Comparison of ENCODE assay signal across 8 mouse cellular contexts in genomic region chr3:95231298-95232221, GRCm38 (mm10). TPM values are rescaled to one million over a fixed set of nuclear protein-coding genes. Genes with fewer than 3 reads are reported as not detected.
DNase-seq lines count a peak whose midpoint lies in the region; ATAC-seq and TF ChIP-seq lines count a peak whose summit lies in the region.

Mllt11 (minus strand) TSS chr3:95232171.

- H3K36me3 ChIP-seq in ES-Bruce4 (ENCODE audit: control insufficient read depth, insufficient read depth, low read length, poor library complexity, severe bottlenecking): peaks cover 12% of the 10 kb centered on the region
- peaks cover 49% of the 10 kb centered on the region for H3K36me3 ChIP-seq in forebrain, postnatal 0 days (ENCODE audit: insufficient read depth)
- H3K36me3 ChIP-seq in liver, embryonic 14.5 days (replicated peaks; ENCODE audit: control insufficient read depth, insufficient read depth, low read depth): peaks cover 43% of the 10 kb centered on the region
- H3K36me3 ChIP-seq in neural tube, embryonic 12.5 days: peaks cover 50% of the 10 kb centered on the region

- peak within 1 kb of the TSS; percentile 89 for H3K4me2 ChIP-seq in forebrain, postnatal 0 days (ENCODE audit: low read depth)
- H3K4me2 ChIP-seq in liver, embryonic 14.5 days (ENCODE audit: low read depth): peak within 1 kb of the TSS; percentile 95
- peak within 1 kb of the TSS; percentile 87 for H3K4me2 ChIP-seq in neural tube, embryonic 12.5 days (replicated peaks)

- ATAC-seq in forebrain, postnatal 0 days: no peak
- peak; percentile 9; the same call in 1 of the 2 replicates for ATAC-seq in liver, embryonic 14.5 days (ENCODE audit: insufficient read depth)
- no peak for ATAC-seq in neural tube, embryonic 12.5 days (ENCODE audit: low FRiP score, low read depth)
- ATAC-seq in granulocyte monocyte progenitor cell, adult 5-6 weeks (replicated peaks; ENCODE audit: poor library complexity, severe bottlenecking): no peak

- no peak for TF ChIP-seq POLR2A in ES-Bruce4 (IDR thresholded peaks at IDR 0.05; ENCODE audit: insufficient read depth, low read length)

- H3K27ac ChIP-seq in ES-Bruce4 (ENCODE audit: insufficient read depth, low read length): peak within 1 kb of the TSS; percentile 84
- H3K27ac ChIP-seq in forebrain, postnatal 0 days (ENCODE audit: low read depth, low read length): peak within 1 kb of the TSS; percentile 98
- peak within 1 kb of the TSS; percentile 76 for H3K27ac ChIP-seq in liver, embryonic 14.5 days
- H3K27ac ChIP-seq in neural tube, embryonic 12.5 days: no peak within 1 kb of the TSS

- peaks cover 6% of the 10 kb centered on the region for H3K4me1 ChIP-seq in ES-Bruce4 (ENCODE audit: control insufficient read depth, insufficient read depth, low read length)
- peaks cover 10% of the 10 kb centered on the region for H3K4me1 ChIP-seq in forebrain, postnatal 0 days (ENCODE audit: insufficient read depth)
- peaks cover 22 to 26% of the 10 kb centered on the region in 2 experiments for H3K4me1 ChIP-seq in liver, embryonic 14.5 days (replicated peaks; ENCODE audit: control insufficient read depth in 2 of 2, insufficient read depth in 2 of 2, low read length in 1 of 2)
- H3K4me1 ChIP-seq in neural tube, embryonic 12.5 days: peaks cover 31% of the 10 kb centered on the region

- peak; percentile 50 to 54 for DNase-seq in B cell, adult 2 months
- DNase-seq in forebrain, postnatal 0 days: no peak
- DNase-seq in kidney, adult 9 months: peak; percentile 60
- no peak for DNase-seq in liver, embryonic 14.5 days (ENCODE audit: low read depth in 3 of 3, low spot score in 3 of 3)
- no peak for DNase-seq in cerebellum, adult 11-12 months

- TF ChIP-seq CTCF in ES-Bruce4 (IDR thresholded peaks at IDR 0.05; ENCODE audit: low read depth, low read length): no peak
- TF ChIP-seq CTCF in forebrain, postnatal 0 days (IDR thresholded peaks at IDR 0.05; ENCODE audit: low read depth): no peak
- TF ChIP-seq CTCF in liver, embryonic 14.5 days (IDR thresholded peaks at IDR 0.05; ENCODE audit: low read depth): no peak

- H3K9me3 ChIP-seq in ES-Bruce4 (replicated peaks; ENCODE audit: control insufficient read depth, insufficient read depth, low read length, poor library complexity, severe bottlenecking): no peaks in the 10 kb centered on the region
- H3K9me3 ChIP-seq in forebrain, postnatal 0 days (ENCODE audit: low read length): no peaks in the 10 kb centered on the region
- no peaks in the 10 kb centered on the region for H3K9me3 ChIP-seq in liver, embryonic 14.5 days (ENCODE audit: control insufficient read depth, low read length)
- H3K9me3 ChIP-seq in neural tube, embryonic 12.5 days: no peaks in the 10 kb centered on the region

- peak within 1 kb of the TSS; percentile 52 for H3K4me3 ChIP-seq in ES-Bruce4 (ENCODE audit: low read depth, low read length)
- H3K4me3 ChIP-seq in forebrain, postnatal 0 days (ENCODE audit: low read depth, low read length): peak within 1 kb of the TSS; percentile 84; the same call in 1 of the 2 replicates
- H3K4me3 ChIP-seq in liver, embryonic 14.5 days (ENCODE audit: insufficient read depth in 1 of 2, low read depth in 2 of 2, low read length in 2 of 2): peak within 1 kb of the TSS; percentile 36 to 79
- no peak within 1 kb of the TSS for H3K4me3 ChIP-seq in neural tube, embryonic 12.5 days

- H3K27me3 ChIP-seq in ES-Bruce4 (ENCODE audit: control insufficient read depth, insufficient read depth, low read length, poor library complexity, severe bottlenecking): no peaks in the 10 kb centered on the region
- H3K27me3 ChIP-seq in forebrain, postnatal 0 days (ENCODE audit: insufficient read depth, low read length): no peaks in the 10 kb centered on the region
- no peaks in the 10 kb centered on the region for H3K27me3 ChIP-seq in liver, embryonic 14.5 days (ENCODE audit: control insufficient read depth, insufficient read depth, low read length)
- no peaks in the 10 kb centered on the region for H3K27me3 ChIP-seq in neural tube, embryonic 12.5 days (replicated peaks)

- WGBS in forebrain, postnatal 0 days: 60% methylated on average over 13 of the region's 13 CpGs
- 37% methylated on average over 13 of the region's 13 CpGs for WGBS in liver, embryonic 14.5 days (ENCODE audit: insufficient replicate concordance)
- 86% methylated on average over 12 of the region's 13 CpGs for WGBS in neural tube, embryonic 12.5 days

- peak within 1 kb of the TSS; percentile 93; the same call in 1 of the 2 replicates for H3K9ac ChIP-seq in ES-Bruce4 (ENCODE audit: low read depth, poor library complexity, severe bottlenecking)
- peak within 1 kb of the TSS; percentile 87; the same call in 1 of the 2 replicates for H3K9ac ChIP-seq in forebrain, postnatal 0 days
- peak within 1 kb of the TSS; percentile 88 for H3K9ac ChIP-seq in liver, embryonic 14.5 days (replicated peaks)
- peak within 1 kb of the TSS; percentile 45 for H3K9ac ChIP-seq in neural tube, embryonic 12.5 days

- TF ChIP-seq EP300 in ES-Bruce4 (IDR thresholded peaks at IDR 0.05; ENCODE audit: insufficient read depth, low read depth, low read length): no peak
- TF ChIP-seq EP300 in liver, embryonic 14.5 days (IDR thresholded peaks at IDR 0.05; ENCODE audit: low read depth): no peak

RNA-seq across cellular contexts. Expression of gene Mllt11, which starts in this region (rescaled TPM):
- 13.1 and 15.5 TPM in 2 replicates for polyA plus RNA-seq in ES-Bruce4 (2011; ENCODE audit: insufficient read depth, insufficient read length, low read depth, missing spikeins)
- total RNA-seq in forebrain, postnatal 0 days (2014; rRNA removed): 207 and 235 TPM in 2 replicates
- 578 and 712 TPM in 2 replicates for polyA plus RNA-seq in forebrain, postnatal 0 days (2015; fragmentation: Nextera tagmentation; extraction: Ambion mirVana)
- polyA plus RNA-seq in liver, embryonic 14.5 days (2012; rRNA removed): 3.0 and 3.6 TPM in 2 replicates
- 1.9 and 2.7 TPM in 2 replicates for polyA plus RNA-seq in liver, embryonic 14.5 days (2014; fragmentation: Nextera tagmentation; extraction: Ambion mirVana)
- polyA plus RNA-seq in neural tube, embryonic 12.5 days (2016; fragmentation: Nextera tagmentation; extraction: Ambion mirVana): 149 and 166 TPM in 2 replicates
- 3.2 and 6.9 TPM in 2 replicates for total RNA-seq in granulocyte monocyte progenitor cell, adult 5-6 weeks (2014; fragmentation: Nextera tagmentation)
- 1.7 and 1.9 TPM in 2 replicates for total RNA-seq in granulocyte monocyte progenitor cell, adult 5-6 weeks (2017)

Comparison
In these comparisons a context has a peak if more than half of its experiments do, and no peak if none do; other contexts are left out.
1. RNA of gene Mllt11 (total RNA-seq): 207 to 235 TPM in forebrain, postnatal 0 days; 1.7 to 6.9 TPM in granulocyte monocyte progenitor cell, adult 5-6 weeks; every median in the first group is over 10 times any median in the second.
2. DNase-seq: peak in B cell, adult 2 months (2 of 2) and kidney, adult 9 months (single experiment); none in forebrain, postnatal 0 days (single experiment), liver, embryonic 14.5 days (0 of 3) and cerebellum, adult 11-12 months (single experiment).
3. Peak in every context shown above with its lines, with median percentiles within 50 percentile points of each other: H3K9ac ChIP-seq and H3K4me2 ChIP-seq.